Mouse (Mus musculus): ENCODE measurements around the gene Slc29a3.

Gene Slc29a3

GRCm38 (mm10) chr10:60677319-60677718, 75.3 kb downstream of the Slc29a3 start:
- no peak for DNase-seq (ENCODE audit: extremely low spot score, low spot score)

GRCm38 (mm10) chr10:60670166-60670565, 82.4 kb downstream of the Slc29a3 start:
- no peak for DNase-seq (ENCODE audit: extremely low spot score, low spot score)

GRCm38 (mm10) chr10:60668591-60668990, 84.0 kb downstream of the Slc29a3 start:
- no peak for DNase-seq (ENCODE audit: extremely low spot score, low spot score)

Measured in neural tube, embryonic 10.5 days (tissue).